Mouse (Mus musculus): ENCODE data around the gene Naa38.

Gene Naa38

DNA sequence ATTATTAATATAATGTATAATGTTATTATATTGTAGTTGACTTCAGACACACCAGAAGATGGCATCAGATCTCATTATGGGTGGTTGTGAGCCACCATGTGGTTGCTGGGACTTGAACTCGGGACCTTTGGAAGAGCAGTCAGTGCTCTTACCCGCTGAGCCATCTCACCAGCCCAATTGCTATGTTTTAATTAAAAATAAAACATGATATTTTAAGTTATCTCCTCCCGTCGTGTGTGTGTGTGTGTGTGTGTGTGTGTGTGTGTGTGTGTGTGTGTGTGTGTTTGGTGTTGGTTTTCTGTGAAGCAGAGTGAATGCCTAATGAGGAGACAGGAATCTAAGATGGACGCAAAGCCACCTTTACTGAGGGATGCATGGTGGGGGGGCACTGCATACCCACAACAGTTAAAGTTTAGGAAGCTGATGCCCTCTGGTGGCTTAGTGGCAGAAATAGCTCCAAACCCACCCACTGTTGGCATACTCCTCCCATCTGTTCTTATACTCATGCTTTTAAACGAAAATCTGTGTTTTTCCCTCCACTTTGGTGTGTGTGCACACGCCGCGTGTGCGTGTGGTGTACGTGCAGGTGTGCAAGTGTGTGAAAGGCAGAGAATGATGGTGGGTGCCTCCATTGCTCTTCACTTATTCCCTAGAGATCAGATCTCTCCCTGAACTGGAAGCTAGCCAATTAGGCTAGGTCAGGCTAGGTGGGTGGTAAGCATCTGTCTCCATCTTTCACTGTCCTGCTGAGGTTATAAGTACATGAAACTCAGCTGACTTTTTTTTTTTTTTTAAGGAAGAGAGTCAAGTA, 36.7 kb downstream of the Naa38 start:
- peak; percentile 76 for DNase-seq (ENCODE audit: low read depth, low spot score)

DNA sequence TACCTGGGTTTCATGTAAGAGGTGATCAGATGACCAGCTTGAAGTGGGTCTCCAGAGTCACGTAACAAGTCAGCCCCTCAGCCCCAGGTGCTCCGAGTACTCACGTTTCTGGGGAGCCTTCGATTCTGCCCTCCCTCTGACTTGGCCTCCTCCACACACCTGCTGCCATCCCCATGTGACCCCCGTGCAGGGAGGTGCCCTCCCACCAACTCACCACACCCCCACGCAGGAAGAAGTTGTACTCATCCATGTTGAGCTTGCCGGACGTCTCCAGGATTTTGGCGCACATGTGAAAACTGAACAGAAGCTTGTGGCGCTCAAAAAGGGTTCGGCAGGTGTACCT, 37.3 kb downstream of the Naa38 start:
- DNase-seq (ENCODE audit: low read depth, low spot score), result no peak

DNA sequence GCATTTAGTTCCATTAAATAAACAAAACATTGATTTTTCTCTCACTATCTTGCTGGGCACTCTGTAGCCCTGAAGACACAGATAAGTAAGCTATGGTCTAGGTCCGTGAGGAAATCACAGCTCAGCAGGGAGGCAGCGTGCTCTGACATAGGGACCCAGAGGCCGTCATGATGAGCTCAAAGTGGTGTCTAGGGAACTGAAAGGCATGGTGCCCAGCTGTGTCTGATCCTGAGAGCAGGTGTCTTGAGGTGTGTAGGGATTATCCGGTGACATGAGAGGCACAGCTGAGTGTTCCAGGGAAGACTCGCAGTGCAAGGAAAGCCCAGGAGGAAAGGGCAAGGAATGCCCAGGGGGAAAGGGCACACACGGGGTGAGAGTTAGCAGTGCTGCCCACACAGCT, 37.9 kb downstream of the Naa38 start:
- no peak for DNase-seq (ENCODE audit: low read depth, low spot score)

DNA sequence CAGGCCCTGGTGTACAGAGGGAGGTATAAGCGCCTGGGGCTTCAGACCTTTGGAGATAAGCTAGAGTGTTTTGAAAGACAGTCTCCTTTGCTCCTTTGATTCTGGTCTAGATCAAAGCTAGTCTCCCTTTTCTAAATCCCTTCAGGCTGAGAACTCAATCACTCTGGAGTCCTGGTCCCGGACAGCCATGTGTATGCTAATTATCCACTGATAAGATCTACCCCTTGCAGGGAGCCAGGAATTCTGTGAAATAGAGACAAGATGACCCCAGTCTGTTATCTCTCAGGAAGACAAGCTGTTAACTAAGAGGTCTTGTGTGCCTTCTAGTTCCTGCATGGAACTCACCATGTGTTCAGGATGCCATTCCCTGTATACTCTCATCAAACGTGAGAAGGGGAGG, 42.0 kb downstream of the Naa38 start:
- no peak for DNase-seq (ENCODE audit: low read depth, low spot score)

DNA sequence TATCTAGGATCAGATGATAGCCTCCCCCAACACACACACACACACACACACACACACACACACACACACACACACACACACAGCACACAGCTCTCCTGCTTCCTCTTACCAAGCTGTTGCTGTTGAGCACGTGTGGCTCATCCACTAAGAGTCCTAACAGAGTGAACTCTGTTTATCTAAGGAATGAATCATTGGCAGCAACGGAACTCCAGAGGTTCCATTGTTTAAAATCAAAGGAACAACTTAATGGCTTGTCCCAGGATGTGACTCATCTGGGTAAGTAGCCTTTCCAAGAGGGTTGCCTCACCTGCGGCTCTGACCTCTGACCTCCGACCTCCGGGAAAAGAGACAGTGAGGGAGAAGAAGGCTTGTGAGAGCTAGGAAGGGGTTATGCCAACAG, 48.0 kb downstream of the Naa38 start:
- no peak for DNase-seq (ENCODE audit: low read depth, low spot score)
